Mouse (Mus musculus): ENCODE results near the gene Gm19402. TPM values are rescaled to one million over a fixed set of nuclear protein-coding genes. Genes with fewer than 3 reads are reported as not detected.

Gene Gm19402
- total RNA-seq, 2 experiments from 2014 or later = not detected

- no peak for DNase-seq
These were observed 24.2 kb downstream of the Gm19402 start for GRCm38 (mm10) chr10:77666342-77666741.

GRCm38 (mm10) chr10:77663949-77664665, 26.4 kb downstream of the Gm19402 start:
- DNase-seq = no peak

DNA sequence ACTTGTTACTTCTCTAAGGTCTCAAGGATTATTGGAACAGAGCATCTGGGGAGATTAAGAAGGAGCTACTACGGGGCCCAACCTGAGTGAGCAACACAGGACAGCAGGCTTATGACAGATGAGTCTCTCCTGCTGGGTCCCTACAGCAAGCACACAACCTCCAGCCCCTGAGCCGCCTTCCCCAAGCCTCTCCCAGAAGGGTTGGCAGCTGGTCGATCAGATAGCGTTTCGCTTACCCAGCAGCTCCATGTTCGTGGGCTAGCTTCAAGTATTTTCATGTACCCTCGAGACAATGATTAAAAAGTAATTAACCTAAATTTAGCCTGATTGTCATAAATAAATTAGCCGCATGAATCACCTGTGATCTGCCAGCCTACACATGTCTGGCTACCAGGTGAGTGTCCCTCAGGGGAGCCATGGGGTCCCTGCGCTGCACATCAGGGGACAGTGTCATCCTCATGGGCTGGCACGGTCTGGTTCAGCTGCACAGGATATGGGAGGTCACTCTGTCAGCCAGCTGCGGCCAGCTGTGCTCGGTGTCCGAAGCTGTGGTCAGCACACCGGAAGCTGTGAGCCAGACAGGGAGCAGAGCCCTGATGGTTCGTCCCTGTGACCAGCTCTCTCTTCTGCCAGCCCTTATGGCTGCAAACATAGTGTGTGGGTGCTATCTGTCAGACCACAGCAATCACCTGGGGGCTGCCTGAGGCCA, 32.1 kb downstream of the Gm19402 start:
- DNase-seq = no peak

DNA sequence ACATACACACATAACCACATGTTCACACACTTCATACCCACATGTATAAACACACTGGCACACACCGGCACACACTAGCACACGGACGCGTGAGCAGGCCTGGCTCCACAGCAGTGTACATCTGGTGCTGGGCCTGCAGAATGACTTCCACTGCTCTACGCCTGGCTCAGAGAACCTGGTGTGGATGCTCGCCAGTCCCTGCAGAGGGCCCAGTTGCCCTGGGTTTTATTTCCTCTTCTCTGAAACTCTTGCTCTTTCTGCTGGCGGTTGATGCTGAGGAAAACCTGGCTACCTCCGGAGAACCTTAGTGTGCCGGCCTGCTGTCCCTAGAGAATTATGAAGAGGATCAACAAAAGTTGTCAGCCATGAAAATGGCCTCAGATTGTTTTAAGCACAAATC, 38.5 kb downstream of the Gm19402 start:
- no peak for DNase-seq

DNA sequence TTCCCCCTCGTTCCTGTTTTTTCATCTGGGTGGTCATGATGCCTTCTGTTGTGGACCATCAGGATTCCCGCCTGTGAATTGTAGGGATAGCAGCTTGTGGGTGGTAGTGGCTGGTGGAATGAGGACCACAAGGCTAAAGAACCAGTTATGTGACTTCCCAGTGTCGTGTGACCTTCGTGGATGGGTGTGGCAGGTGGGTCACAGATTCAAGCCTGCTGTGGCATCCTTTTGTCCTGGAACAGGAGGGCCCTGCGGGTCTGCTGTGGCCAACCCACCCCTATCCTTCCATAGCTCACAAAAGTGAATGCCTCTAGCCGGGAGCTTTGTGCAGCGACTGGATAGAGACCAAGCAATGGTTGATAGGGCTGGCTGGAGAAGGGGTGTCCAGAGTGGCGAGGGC, 42.7 kb downstream of the Gm19402 start:
- no peak for DNase-seq

GRCm38 (mm10) chr10:77647461-77647860, 43.1 kb downstream of the Gm19402 start:
- no peak for DNase-seq

GRCm38 (mm10) chr10:77645571-77645970, 45.0 kb downstream of the Gm19402 start:
- DNase-seq = no peak

DNA sequence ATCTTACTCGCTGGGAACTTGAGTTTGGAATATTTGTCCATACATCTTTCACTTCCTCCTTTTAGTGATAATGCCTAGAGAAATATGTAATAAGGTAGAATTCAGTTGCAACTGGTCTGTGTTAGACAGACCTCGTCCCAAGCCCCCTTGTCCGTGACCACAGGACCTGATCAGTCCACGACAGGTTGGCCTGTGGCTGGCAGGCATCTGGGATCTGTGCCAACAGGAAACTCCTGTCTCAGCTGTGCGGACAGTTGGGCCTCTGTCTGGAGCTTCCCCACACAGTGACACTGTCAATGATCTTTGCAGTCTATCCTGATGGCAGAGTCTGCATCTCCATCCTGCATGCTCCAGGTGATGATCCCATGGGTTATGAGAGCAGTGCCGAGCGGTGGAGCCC, 47.4 kb downstream of the Gm19402 start:
- DNase-seq = no peak

Small RNA genes within 50 kb of the gene (microRNA-seq; reads per million reads assigned to microRNA genes)
- 8.5 to 12.7 reads per million in 2 experiments for gene Mir1930

Other genes with a start within 250 kb of the Gm19402 start
- gene Fam207a, start 175.0 kb downstream of the Gm19402 start, total RNA-seq (2021) = 10 to 100 TPM in 1 of 2 experiments, 1 to 10 TPM in 1; 9.9 to 10.4 TPM
- 1 to 10 TPM; 2.1 to 4.5 TPM for gene Itgb2, start 160.5 kb downstream of the Gm19402 start, total RNA-seq (2021)
- 10 to 100 TPM; 70.2 to 71.3 TPM for gene Pttg1ip, start 109.0 kb downstream of the Gm19402 start, total RNA-seq (2021)
- gene Sumo3, start 84.7 kb downstream of the Gm19402 start, total RNA-seq (2021) = 10 to 100 TPM; 64.5 to 65.3 TPM
- gene Gm49325, start 84.6 kb downstream of the Gm19402 start, total RNA-seq (2021) = 10 to 100 TPM in 1 of 2 experiments, 1 to 10 TPM in 1; 10.0 to 11.4 TPM
- gene Ube2g2, start 68.5 kb downstream of the Gm19402 start, total RNA-seq (2021) = 10 to 100 TPM; 81.3 to 85.4 TPM
- not detected for gene Tspear, start 4.2 kb downstream of the Gm19402 start, total RNA-seq (2021)
- not detected for gene Gm9508, start 6.5 kb upstream of the Gm19402 start, total RNA-seq (2021)
- not detected for gene Gm10272, start 15.9 kb upstream of the Gm19402 start, total RNA-seq (2021)
- not detected for gene Gm10024, start 20.7 kb upstream of the Gm19402 start, total RNA-seq (2021)
- not detected for gene Gm10142, start 25.1 kb upstream of the Gm19402 start, total RNA-seq (2021)
- gene Krtap12-1, start 29.8 kb upstream of the Gm19402 start, total RNA-seq (2021) = not detected
- not detected for gene Gm10100, start 35.7 kb upstream of the Gm19402 start, total RNA-seq (2021)
- not detected for gene Gm18596, start 51.9 kb upstream of the Gm19402 start, total RNA-seq (2021)
- not detected for gene Gm9736, start 60.6 kb upstream of the Gm19402 start, total RNA-seq (2021)
- not detected for gene Gm3233, start 68.9 kb upstream of the Gm19402 start, total RNA-seq (2021)
- gene Gm3238, start 80.6 kb upstream of the Gm19402 start, total RNA-seq (2021) = not detected
- not detected for gene Gm7138, start 86.2 kb upstream of the Gm19402 start, total RNA-seq (2021)
- gene Gm3250, start 91.8 kb upstream of the Gm19402 start, total RNA-seq (2021) = not detected
- not detected for gene Gm7137, start 97.4 kb upstream of the Gm19402 start, total RNA-seq (2021)
- not detected for gene Gm9639, start 104.3 kb upstream of the Gm19402 start, total RNA-seq (2021)
- gene Gm19668, start 108.4 kb upstream of the Gm19402 start, total RNA-seq (2021) = not detected
- not detected for gene Gm9507, start 121.1 kb upstream of the Gm19402 start, total RNA-seq (2021)
- gene Gm2696, start 123.9 kb upstream of the Gm19402 start, total RNA-seq (2021) = not detected
- gene Krtap10-4, start 136.3 kb upstream of the Gm19402 start, total RNA-seq (2021) = not detected
- gene Krtap10-10, start 145.2 kb upstream of the Gm19402 start, total RNA-seq (2021) = not detected
- not detected for gene Gm36176, start 156.0 kb upstream of the Gm19402 start, total RNA-seq (2021)
- gene Gm10318, start 162.1 kb upstream of the Gm19402 start, total RNA-seq (2021) = not detected
- not detected for gene Gm3285, start 171.2 kb upstream of the Gm19402 start, total RNA-seq (2021)
- gene Lrrc3, start 211.8 kb upstream of the Gm19402 start, total RNA-seq (2021) = under 1 TPM; 0.72 to 0.78 TPM

All from gastrocnemius, postnatal 10 days (tissue).